Mouse (Mus musculus) liver, embryonic 14.5 days (tissue): ENCODE results near the gene Magi1.

Experiments
- CTCF ChIP-seq: IDR thresholded peaks from 2 replicates; pipeline ENCODE4 v1.5.1; 2016; ENCODE audit warnings: antibody characterized with exemption, low read depth, control low read depth
- EP300 ChIP-seq: IDR thresholded peaks from 2 replicates; pipeline ENCODE4 v1.6.1; 2016; ENCODE audit warnings: antibody characterized with exemption, low read depth

- TF ChIP-seq EP300: no peak
- no peak for TF ChIP-seq CTCF
These were observed 128.7 kb downstream of the Magi1 start for GRCm38 (mm10) chr6:94154854-94155601.
